Mouse (Mus musculus) adrenal gland (tissue): ENCODE measurements around the gene Pigm.

ENCODE experiments used
- intact Hi-C: fragments of 180-260 bp; cut with DNase I; formaldehyde crosslinking; loops from one replicate; pipeline ENCODE4 v1.15.1; 2025
- long read RNA-seq, 2 experiments: library from polyadenylated mRNA; unstranded; transcript quantifications; one replicate each; pipeline ENCODE4 v2.0.0; 2020; ENCODE audit warnings: borderline replicate concordance in 1 of 2; ENCODE audit not compliant: insufficient replicate concordance in 1 of 2

Pigm gene
- long read RNA-seq, experiment 1, full-length matches to known transcripts, result 5 of 5 reads
- long read RNA-seq, experiment 1, partial matches to known transcripts, result 0 of 5 reads
- long read RNA-seq, experiment 1, other reads (novel, unspliced or antisense), result 0 of 5 reads
- long read RNA-seq, experiment 2, full-length matches to known transcripts, result 8 of 8 reads
- long read RNA-seq, experiment 2, partial matches to known transcripts, result 0 of 8 reads
- long read RNA-seq, experiment 2, other reads (novel, unspliced or antisense), result 0 of 8 reads

DNA sequence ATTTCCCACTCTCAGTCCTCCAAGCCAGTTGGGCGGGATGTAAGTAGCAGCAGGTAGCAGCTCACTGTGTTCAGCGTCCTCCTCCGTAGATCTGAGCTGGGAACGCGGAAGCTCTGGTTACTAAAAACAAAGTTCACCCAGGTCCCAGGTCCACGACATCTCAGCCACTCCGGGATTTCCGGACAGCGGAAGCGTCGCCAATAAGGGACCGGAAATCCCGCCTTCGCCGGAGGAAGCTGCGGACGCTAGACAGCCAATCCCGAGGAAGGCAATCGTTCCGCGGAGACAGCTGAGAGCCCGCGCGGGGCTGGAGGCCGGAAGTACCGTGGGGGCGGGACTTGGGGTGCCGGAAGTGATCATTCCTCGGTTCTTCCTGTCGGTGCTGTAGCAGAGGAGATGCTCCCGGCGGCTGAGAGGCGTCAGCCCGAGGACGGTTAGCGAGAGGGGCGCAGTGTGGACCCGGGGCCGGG lies at the start of gene Pigm:
Pigm (plus strand) TSS at position 349 of the 470 bp plus-strand sequence.
- intact Hi-C loops, result no loop called here

DNA sequence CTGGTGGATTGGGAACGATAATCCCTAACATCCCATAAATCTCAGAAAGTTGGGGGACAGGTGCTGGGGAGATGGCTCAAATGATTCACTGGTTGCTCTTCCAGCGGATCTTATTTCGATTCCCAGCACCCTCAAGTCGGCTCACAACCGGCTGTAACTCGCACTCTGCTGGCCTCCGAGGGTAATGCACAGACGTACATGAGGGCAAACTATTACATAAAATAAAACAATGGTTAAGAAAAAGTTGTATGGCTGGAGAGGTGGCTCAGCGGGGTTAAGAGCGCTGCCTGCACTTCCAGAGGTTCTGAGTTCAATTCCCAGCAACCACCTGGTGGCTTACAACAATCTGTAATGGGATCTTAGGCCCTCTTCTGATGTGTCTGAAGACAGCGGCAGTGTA lies 49.7 kb upstream of the Pigm start:
- intact Hi-C loops, result loop anchor here (2.0 kb wide), 2 partner anchors 30 to 38 kb away; no protein-coding TSS in a partner anchor

- intact Hi-C loops, result loop anchor here (2.0 kb wide), 2 partner anchors 29 to 37 kb away; no protein-coding TSS in a partner anchor
Observed at GRCm38 (mm10) chr1:172327206-172328001, 48.9 kb upstream of the Pigm start.

- intact Hi-C loops, result no loop called here
Observed at GRCm38 (mm10) chr1:172328041-172328440, 48.3 kb upstream of the Pigm start.

DNA sequence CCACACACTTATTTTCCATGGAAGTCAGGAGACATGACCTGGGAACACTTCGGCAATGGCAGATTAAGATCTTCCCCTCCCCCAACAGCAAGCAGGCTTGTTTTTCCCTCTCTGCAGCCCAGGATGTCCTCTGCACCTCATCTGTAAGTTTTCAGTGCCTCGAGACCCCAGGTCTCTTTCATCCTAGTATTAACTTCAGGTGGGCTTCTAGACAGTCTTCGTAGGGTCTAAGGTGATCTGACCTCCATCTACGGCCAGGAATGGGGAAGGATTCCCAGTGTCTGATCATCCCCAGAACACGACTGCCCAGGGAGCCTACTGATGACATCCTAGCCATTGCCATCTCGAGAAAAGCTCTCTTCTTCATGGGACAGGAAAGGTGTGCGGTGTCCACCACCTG lies 47.9 kb upstream of the Pigm start:
- intact Hi-C loops, result no loop called here

DNA sequence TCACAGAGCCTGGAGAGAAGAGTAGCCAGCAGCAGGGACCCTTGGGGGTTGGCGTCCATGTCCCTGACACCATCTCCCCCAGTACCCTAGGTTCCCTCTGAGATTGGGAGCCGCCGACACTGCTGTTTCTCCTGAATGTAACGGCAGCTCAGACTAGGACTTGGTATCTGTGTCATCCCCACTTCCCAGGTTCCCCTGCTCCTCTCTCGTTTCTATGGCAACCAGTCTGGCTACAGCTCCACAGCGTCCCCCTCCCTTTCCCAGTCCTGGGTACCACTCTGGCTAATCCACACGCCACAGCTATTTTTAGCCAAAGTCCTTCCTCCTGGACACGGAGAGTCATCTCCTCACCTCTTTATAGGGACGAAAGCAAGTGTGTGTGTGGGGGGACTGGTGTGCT lies 47.2 kb upstream of the Pigm start, which contains the start of gene Kcnj9:
Kcnj9 (minus strand) TSS at position 188 of the 400 bp plus-strand sequence.
- intact Hi-C loops, result no loop called here

DNA sequence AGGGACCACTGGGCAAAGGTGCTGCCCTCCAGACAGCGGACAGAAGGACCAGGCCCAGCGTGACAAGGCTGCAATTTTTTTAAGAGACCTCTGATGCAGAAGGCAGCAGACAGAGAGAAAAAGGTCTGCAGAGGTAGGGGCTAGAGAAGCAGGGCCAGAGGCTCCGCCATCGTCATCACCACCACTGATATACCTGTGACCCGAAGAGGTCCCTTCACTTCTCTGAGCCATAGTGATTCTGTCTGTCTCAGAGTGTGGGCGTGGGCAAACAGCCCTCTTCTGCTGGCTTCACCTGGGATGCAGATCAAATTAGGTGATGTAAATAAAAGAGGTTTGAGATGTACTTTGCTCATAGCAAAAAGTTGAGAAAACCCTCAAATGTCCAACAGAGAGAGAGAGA lies 46.7 kb upstream of the Pigm start:
- intact Hi-C loops, result no loop called here

- intact Hi-C loops, result no loop called here
Observed at GRCm38 (mm10) chr1:172331422-172331947, 44.9 kb upstream of the Pigm start.

DNA sequence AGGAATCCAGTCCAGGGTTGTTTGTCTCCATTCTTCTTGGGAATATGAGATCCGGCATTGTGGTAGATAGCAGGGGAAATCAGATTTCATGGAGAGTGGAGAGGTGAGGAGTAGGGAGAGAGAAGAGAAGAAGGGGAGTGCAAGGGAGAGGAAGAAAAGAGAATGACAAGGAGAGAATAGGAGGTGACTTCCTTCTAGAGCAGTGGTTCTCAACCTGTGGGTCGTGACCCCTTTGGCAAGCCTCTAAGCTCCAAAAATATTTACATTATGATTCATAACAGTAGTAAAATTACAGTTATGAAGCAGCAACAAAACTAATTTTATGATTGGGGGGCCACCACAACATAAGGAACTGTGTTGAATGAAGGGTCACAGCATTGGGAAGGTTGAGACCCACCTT lies 43.4 kb upstream of the Pigm start:
- intact Hi-C loops, result no loop called here

- intact Hi-C loops, result no loop called here
Observed at GRCm38 (mm10) chr1:172333512-172333911, 42.8 kb upstream of the Pigm start.

DNA sequence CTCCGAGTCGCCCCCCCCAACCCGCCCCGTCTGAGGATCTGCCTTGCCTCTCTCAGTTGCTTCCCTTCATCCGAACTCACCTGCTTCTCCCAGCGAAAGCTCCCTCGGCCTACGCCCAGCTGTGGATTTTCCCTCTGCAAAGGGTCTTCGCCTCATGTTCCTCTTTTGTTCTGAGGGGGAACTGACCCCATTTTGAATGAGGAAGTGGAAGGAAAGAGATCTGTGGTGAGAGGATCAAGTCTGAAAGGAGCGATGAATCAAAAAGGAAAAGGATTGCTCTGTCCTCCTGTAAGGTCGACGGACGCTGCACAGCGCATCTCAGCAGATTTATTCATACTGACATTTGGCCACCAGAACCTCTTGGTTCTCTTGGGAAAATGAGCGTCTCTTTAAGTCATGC lies 40.5 kb upstream of the Pigm start:
- intact Hi-C loops, result no loop called here

DNA sequence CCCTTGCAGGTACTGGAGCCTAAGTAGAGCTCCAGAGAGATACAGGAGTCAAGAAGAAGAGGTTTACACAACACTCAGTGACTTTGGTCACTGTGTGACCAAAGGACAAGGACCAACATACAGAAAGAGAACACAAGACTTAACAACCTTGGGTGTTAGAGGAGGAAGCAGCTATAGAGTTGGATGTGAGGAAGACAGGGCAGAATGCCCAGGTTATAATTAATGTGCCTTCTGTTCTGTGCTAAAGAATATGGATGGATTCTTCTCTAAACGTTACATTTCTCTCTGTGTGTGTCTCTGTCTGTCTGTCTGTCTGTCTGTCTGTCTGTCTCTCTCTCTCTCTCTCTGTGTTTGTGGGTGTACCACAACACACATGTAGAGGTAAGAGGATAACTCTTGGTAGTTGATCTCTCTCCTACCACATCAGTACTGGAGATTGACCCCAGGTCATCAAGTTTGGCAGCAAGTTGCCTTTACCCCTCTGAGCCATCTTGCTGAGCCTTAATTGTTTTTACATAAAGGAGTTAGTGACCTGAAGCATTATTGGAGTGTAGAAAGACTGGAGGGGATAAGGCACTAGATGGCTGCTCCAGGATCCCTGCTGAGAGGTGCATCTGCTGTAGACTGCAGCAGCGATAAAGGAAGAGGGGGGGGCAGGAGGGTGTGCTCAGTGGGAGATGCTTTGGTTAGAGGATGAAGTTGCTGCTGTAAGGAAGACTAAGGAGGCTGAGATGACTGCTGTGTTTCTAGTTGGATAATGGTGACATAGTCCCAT lies 38.7 kb upstream of the Pigm start:
- intact Hi-C loops, result no loop called here

DNA sequence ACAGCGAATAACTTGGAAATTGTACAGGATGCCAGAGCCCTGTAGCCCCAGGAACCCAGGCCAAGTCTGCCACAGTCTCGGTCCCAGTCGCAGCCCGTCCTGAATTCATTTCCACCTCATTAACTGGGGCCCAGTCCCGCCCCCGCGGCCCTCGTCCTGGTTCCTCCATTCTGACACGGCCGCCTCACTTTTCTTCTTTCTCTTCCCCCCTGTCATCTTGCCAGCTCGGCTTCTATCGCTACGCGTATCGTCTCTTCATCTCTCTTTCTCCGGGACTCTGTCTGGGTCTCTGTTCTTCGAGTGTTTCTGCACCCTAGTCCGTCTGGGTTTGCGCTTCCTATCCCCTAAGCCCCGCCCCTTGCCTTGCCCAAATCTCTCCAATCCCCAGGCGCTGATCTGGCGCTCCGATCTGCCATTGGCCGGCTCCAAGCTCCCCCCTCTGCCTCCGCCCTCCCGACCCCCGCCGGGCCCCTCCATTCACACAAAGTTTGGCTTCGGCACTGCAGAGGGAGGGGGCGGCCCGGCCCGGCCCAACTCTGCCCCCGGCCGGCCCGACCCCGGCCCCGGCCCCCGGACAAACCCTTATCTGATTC lies 35.5 kb upstream of the Pigm start, which contains the start of gene Kcnj10:
Kcnj10 (plus strand) TSS at position 482 of the 593 bp plus-strand sequence.
- intact Hi-C loops, result no loop called here

DNA sequence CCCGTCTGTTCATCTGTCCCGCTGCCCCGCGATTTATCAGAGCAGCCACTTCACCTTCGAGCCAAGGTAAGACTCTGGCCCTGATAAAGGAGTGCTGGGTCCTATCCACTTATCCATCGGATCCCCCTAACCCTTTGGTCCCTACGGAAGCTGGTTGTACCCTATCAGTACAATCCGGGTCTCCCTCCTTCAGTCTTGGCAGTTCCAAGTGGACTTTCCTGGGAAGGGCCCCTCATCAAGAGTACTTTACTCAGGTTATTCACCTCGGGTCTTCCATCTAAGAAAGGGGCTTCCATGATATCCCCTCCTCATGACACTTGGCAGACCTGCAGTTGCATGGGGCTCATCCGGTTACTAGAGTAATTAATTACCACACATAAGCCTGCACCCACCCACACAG lies 35.0 kb upstream of the Pigm start:
- intact Hi-C loops, result no loop called here

GRCm38 (mm10) chr1:172342729-172343128 lies 33.6 kb upstream of the Pigm start:
- intact Hi-C loops, result no loop called here

GRCm38 (mm10) chr1:172343914-172344313 lies 32.4 kb upstream of the Pigm start:
- intact Hi-C loops, result no loop called here

DNA sequence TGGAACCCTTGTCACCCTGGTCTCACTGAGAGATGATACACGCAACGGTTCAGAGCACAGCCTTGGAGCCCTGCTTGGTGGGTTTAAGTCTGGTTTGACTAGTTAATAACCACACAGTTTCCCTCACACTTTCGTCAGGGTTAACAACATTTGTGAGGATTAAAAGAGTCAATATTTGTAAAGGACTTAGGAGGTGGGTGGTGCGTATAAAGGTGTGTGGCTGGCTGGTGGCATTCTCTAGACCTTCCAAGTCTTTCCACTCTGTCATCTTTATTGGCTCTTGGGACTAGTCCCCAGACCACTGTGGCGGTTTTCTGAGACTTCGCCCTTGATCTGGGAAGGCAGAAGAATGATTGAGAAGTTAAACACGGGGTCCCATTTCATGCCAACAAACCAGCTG lies 31.5 kb upstream of the Pigm start:
- intact Hi-C loops, result no loop called here

DNA sequence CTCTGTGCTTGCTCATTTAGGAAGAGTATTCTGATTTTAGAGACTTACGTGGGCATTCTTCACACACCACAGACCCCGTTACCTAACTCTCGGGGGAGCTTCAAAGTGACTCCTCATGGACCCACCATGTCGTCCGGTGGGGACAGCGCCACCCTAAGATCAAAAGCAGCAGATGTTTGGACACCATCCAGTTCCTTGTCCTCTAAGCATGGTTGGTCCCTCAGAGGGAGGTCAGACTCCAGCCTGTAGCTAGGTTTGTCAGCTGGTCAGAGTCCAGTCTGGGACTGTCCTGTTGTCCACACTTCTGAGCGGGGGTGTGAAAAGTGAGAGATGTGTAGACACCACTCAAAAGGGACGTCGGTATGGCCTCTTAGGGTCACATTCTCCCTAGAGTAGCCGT lies 29.6 kb upstream of the Pigm start:
- intact Hi-C loops, result no loop called here

- intact Hi-C loops, result no loop called here
Observed at GRCm38 (mm10) chr1:172347382-172347781, 29.0 kb upstream of the Pigm start.

GRCm38 (mm10) chr1:172349504-172349903 lies 26.8 kb upstream of the Pigm start:
- intact Hi-C loops, result no loop called here
